Mouse (Mus musculus) lung, embryonic 16.5 days (tissue): Measurements from ENCODE around the gene Zfp354a. TPM values are rescaled to one million over a fixed set of nuclear protein-coding genes. Genes with fewer than 3 reads are reported as not detected.
"Not testable (repeated sequence)": the region's sequence is repeated elsewhere in the genome, so short reads cannot be mapped to it uniquely, and the experiment has no call there.

Experiments used
- ATAC-seq: fragments of 200-750 bp; cut with Nextera tagmentation; 2 replicates; pipeline ENCODE4 v1.8.0; 2017; ENCODE audit warnings: low read depth, mild to moderate bottlenecking, moderate library complexity
- H3K27ac ChIP-seq: fragments of 300-500 bp; sonication (generic); 2 replicates; pipeline ENCODE4 v1.5.1; 2014; ENCODE audit warnings: mild to moderate bottlenecking, control low read depth, low read length
- H3K27me3 ChIP-seq: fragments of 300-500 bp; sonication (generic); 2 replicates; pipeline ENCODE4 v1.6.1; 2014; ENCODE audit warnings: low read depth, low read length, mixed read lengths; ENCODE audit not compliant: control insufficient read depth, insufficient read depth
- H3K36me3 ChIP-seq: fragments of 300-500 bp; sonication (generic); 2 replicates; pipeline ENCODE4 v1.6.1; 2014; ENCODE audit warnings: low read length; ENCODE audit not compliant: control insufficient read depth, insufficient read depth
- H3K4me1 ChIP-seq: fragments of 300-500 bp; sonication (generic); replicated peaks from 2 replicates; pipeline ENCODE4 v1.6.1; 2014; ENCODE audit warnings: low read length, mixed read lengths; ENCODE audit not compliant: control insufficient read depth, insufficient read depth
- H3K4me2 ChIP-seq: fragments of 300-500 bp; sonication (generic); 2 replicates; pipeline ENCODE4 v1.6.1; 2014; ENCODE audit warnings: low read depth, low read length, control low read depth
- H3K4me3 ChIP-seq: fragments of 300-500 bp; sonication (generic); 2 replicates; pipeline ENCODE4 v1.5.1; 2014; ENCODE audit warnings: mild to moderate bottlenecking, low read length, control low read depth
- H3K9ac ChIP-seq: fragments of 300-500 bp; sonication (generic); 2 replicates; pipeline ENCODE4 v1.6.1; 2014; ENCODE audit warnings: low read length, control low read depth
- H3K9me3 ChIP-seq: fragments of 300-500 bp; sonication (generic); 2 replicates; pipeline ENCODE4 v1.6.1; 2016; ENCODE audit warnings: low read length; ENCODE audit not compliant: control insufficient read depth
- WGBS: fragments of 180-500 bp; shearing (Covaris S2); extraction: QIAGEN DNeasy Blood & Tissue Kit; methylation state at CpG from one replicate; pipeline ENCODE4 v1.1.7; 2014; 5-methylcytosine and 5-hydroxymethylcytosine counted together
- polyA plus RNA-seq: library from polyadenylated mRNA; unstranded; fragments of >200 nt; fragmentation: Nextera tagmentation; extraction: Ambion mirVana; gene quantifications from 2 replicates; pipeline ENCODE4 v1.2.1, GENCODE M21; 2015

The Zfp354a gene
- 8.7 and 9.5 TPM in 2 replicates for polyA plus RNA-seq

GRCm38 (mm10) chr11:51059151-51059571, at the start of gene Zfp354a:
TSS of gene Zfp354a (plus strand) at chr11:51059257.
- ATAC-seq: peak; percentile 95
- Histone ChIP-seq H3K9me3 (no peaks in the 10 kb centered on the region), H3K4me3 (peak within 1 kb of the TSS; percentile 74), H3K4me1 (peaks cover 6% of the 10 kb centered on the region; the same call in 1 of the 2 replicates), H3K9ac (peak within 1 kb of the TSS; percentile 87), H3K36me3 (peaks cover 5% of the 10 kb centered on the region; the same call in 1 of the 2 replicates), H3K4me2 (peak within 1 kb of the TSS; percentile 60), H3K27ac (peak within 1 kb of the TSS; percentile 43; the same call in 1 of the 2 replicates), H3K27me3 (no peaks in the 10 kb centered on the region)
- under 1% methylated on average over 29 of the region's 32 CpGs for WGBS

- Histone ChIP-seq H3K27me3 (no peaks in the 10 kb centered on the region), H3K4me2 (no peak overlapping the region), H3K27ac (no peak overlapping the region), H3K4me3 (no peak overlapping the region), H3K9me3 (no peaks in the 10 kb centered on the region), H3K9ac (no peak overlapping the region), H3K36me3 (no peaks in the 10 kb centered on the region), H3K4me1 (no peaks in the 10 kb centered on the region)
- no peak for ATAC-seq
- 39% methylated on average over 5 of the region's 5 CpGs for WGBS
These were observed 47.2 kb upstream of the Zfp354a start for GRCm38 (mm10) chr11:51011821-51012220.

GRCm38 (mm10) chr11:51013936-51014335, 45.1 kb upstream of the Zfp354a start, which contains the start of gene Olfr54:
TSS of gene Olfr54 (plus strand) at chr11:51014236.
- H3K9me3 ChIP-seq: no peaks in the 10 kb centered on the region
- no peaks in the 10 kb centered on the region for H3K27me3 ChIP-seq
- 52% methylated on average over 1 of the region's 1 CpGs for WGBS
- H3K9ac ChIP-seq: no peak within 1 kb of the TSS
- H3K4me2 ChIP-seq: no peak within 1 kb of the TSS
- H3K27ac ChIP-seq: no peak within 1 kb of the TSS
- H3K36me3 ChIP-seq: no peaks in the 10 kb centered on the region
- no peak within 1 kb of the TSS for H3K4me3 ChIP-seq
- ATAC-seq: no peak
- no peaks in the 10 kb centered on the region for H3K4me1 ChIP-seq

GRCm38 (mm10) chr11:51016341-51016740, 42.7 kb upstream of the Zfp354a start:
- no peak for ATAC-seq
- H3K36me3 ChIP-seq: no peaks in the 10 kb centered on the region
- no peaks in the 10 kb centered on the region for H3K4me1 ChIP-seq
- no peaks in the 10 kb centered on the region for H3K9me3 ChIP-seq
- H3K4me3 ChIP-seq: no peak overlapping the region
- 43% methylated on average over 2 of the region's 2 CpGs for WGBS
- no peak overlapping the region for H3K27ac ChIP-seq
- H3K27me3 ChIP-seq: no peaks in the 10 kb centered on the region
- no peak overlapping the region for H3K4me2 ChIP-seq
- no peak overlapping the region for H3K9ac ChIP-seq

- WGBS: 72% methylated on average over 8 of the region's 11 CpGs
- not testable (repeated sequence) for H3K4me2 ChIP-seq, H3K9ac ChIP-seq, ATAC-seq, H3K36me3 ChIP-seq, H3K9me3 ChIP-seq, H3K27me3 ChIP-seq, H3K27ac ChIP-seq, H3K4me1 ChIP-seq, H3K4me3 ChIP-seq
These were observed 32.2 kb upstream of the Zfp354a start for GRCm38 (mm10) chr11:51026811-51027210.

- H3K9me3 ChIP-seq, H3K4me1 ChIP-seq, H3K9ac ChIP-seq, H3K4me2 ChIP-seq, ATAC-seq, H3K27ac ChIP-seq, H3K4me3 ChIP-seq, H3K36me3 ChIP-seq, H3K27me3 ChIP-seq: not testable (repeated sequence)
- 79% methylated on average over 8 of the region's 8 CpGs for WGBS
These were observed 29.7 kb upstream of the Zfp354a start for GRCm38 (mm10) chr11:51029381-51029780.

DNA sequence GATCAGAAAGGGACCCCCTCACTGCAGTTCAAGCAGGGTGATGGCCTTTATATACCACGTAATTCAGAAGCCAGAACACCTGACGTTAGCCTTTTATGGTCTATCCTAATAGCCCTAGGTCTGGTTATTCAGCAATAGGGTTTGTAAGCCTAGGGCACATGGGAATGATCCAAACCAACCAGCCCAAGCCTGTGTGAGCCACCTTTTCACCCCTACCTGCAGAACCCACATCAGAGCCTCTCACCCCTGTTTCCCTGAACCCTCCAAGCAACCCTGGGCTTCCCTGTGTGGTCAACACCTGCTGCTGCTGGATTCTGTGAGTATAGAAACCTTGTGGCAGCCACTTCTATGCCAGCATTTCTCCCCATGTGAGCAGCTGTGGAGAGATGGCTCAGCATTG, 28.8 kb upstream of the Zfp354a start:
- ATAC-seq: no peak
- WGBS: 73% methylated on average over 2 of the region's 2 CpGs
- Histone ChIP-seq H3K9ac (no peak overlapping the region), H3K27me3 (no peaks in the 10 kb centered on the region), H3K9me3 (no peaks in the 10 kb centered on the region), H3K4me1 (no peaks in the 10 kb centered on the region), H3K36me3 (no peaks in the 10 kb centered on the region), H3K4me2 (no peak overlapping the region), H3K4me3 (no peak overlapping the region), H3K27ac (no peak overlapping the region)

- WGBS: 17% methylated on average over 1 of the region's 1 CpGs
- Histone ChIP-seq H3K9me3 (no peaks in the 10 kb centered on the region), H3K4me1 (no peaks in the 10 kb centered on the region), H3K9ac (no peak overlapping the region), H3K27ac (no peak overlapping the region), H3K27me3 (no peaks in the 10 kb centered on the region), H3K4me3 (no peak overlapping the region), H3K4me2 (no peak overlapping the region), H3K36me3 (no peaks in the 10 kb centered on the region)
- ATAC-seq: no peak
These were observed 26.2 kb upstream of the Zfp354a start for GRCm38 (mm10) chr11:51032851-51033250.

DNA sequence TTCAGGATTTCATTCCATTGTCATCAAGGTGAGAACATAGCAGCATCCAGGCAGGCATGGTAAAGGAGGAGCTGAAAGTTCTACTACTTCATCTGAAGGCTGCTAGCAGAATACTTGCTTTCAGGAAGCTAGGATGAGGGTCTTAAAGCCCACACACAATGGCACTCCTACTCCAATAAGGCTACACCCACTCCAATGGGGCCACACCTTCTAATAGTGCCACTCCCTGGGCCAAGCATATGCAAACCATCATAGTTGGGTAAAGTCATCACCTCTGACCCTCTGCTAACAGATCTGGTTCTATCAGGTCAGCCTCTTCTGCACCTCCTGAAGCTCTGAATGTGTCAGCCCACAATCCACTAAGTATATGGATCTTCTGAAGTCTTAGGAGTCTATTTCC, 24.9 kb upstream of the Zfp354a start:
- not testable (repeated sequence) for ATAC-seq, H3K27ac ChIP-seq, H3K27me3 ChIP-seq, H3K36me3 ChIP-seq, H3K4me2 ChIP-seq, H3K9ac ChIP-seq, H3K4me3 ChIP-seq, H3K4me1 ChIP-seq, H3K9me3 ChIP-seq

GRCm38 (mm10) chr11:51035951-51036350, 23.1 kb upstream of the Zfp354a start:
- Histone ChIP-seq H3K4me2 (no peak overlapping the region), H3K27me3 (no peaks in the 10 kb centered on the region), H3K36me3 (no peaks in the 10 kb centered on the region), H3K4me1 (no peaks in the 10 kb centered on the region), H3K9ac (no peak overlapping the region), H3K9me3 (no peaks in the 10 kb centered on the region), H3K4me3 (no peak overlapping the region), H3K27ac (no peak overlapping the region)
- no peak for ATAC-seq
- 51% methylated on average over 2 of the region's 2 CpGs for WGBS
